In genomic region chr2:174566752-174567151, GRCm38 (mm10) we compare ENCODE assay signal across 30 mouse cellular contexts.
DNase-seq lines count a peak whose midpoint lies in the region; ATAC-seq and TF ChIP-seq lines count a peak whose summit lies in the region.
"Had no signal": no experiment of that assay in that cellular context is flagged by ENCODE, and none has a peak within 500 bp of the region (broad histone marks: within the 10 kb centered on the region; RNA-seq: fewer than 3 reads in every experiment).

No protein-coding gene starts in this region.

- no peaks in the 10 kb centered on the region for H3K36me3 ChIP-seq in testis, adult 2 months (ENCODE audit: control insufficient read depth, insufficient read depth, low read length)
- H3K36me3 ChIP-seq: forebrain, embryonic 15.5 days; heart, embryonic 12.5 days; intestine, embryonic 15.5 days; limb, embryonic 10.5 days; limb, embryonic 15.5 days; liver, embryonic 13.5 days; midbrain, embryonic 12.5 days; neural tube, embryonic 12.5 days; stomach, embryonic 15.5 days had no signal

- ATAC-seq in cerebellum, adult (ENCODE audit: insufficient number of reproducible peaks, low FRiP score, low TSS enrichment), result no peak
- ATAC-seq: forebrain, embryonic 15.5 days; hindbrain, embryonic 16.5 days; intestine, embryonic 15.5 days; lung, postnatal 0 days; Patski had no signal

- no peak for TF ChIP-seq CTCF in layer of hippocampus, adult 2 months (conservative IDR thresholded peaks at IDR 0.05)
- no peak for TF ChIP-seq CTCF in testis, adult 2 months (IDR thresholded peaks at IDR 0.05; ENCODE audit: control insufficient read depth, insufficient read depth, insufficient replicate concordance, low read depth, low read length)

- H3K27me3 ChIP-seq in testis, adult 2 months (ENCODE audit: control insufficient read depth, insufficient read depth, low read length), result no peaks in the 10 kb centered on the region
- H3K27me3 ChIP-seq: forebrain, embryonic 15.5 days; heart, embryonic 12.5 days; intestine, embryonic 15.5 days; limb, embryonic 15.5 days; liver, embryonic 13.5 days; midbrain, embryonic 12.5 days; neural tube, embryonic 12.5 days; Patski; stomach, embryonic 15.5 days had no signal

- H3K27ac ChIP-seq in layer of hippocampus, adult 2 months, result peak overlapping the region; percentile 62; the same call in 1 of the 2 replicates
- H3K27ac ChIP-seq in testis, adult 2 months (ENCODE audit: control insufficient read depth, insufficient read depth, low read depth, low read length), result no peak overlapping the region
- H3K27ac ChIP-seq: forebrain, embryonic 15.5 days; heart, adult 2 months; intestine, embryonic 15.5 days; limb, embryonic 10.5 days; liver, embryonic 13.5 days; midbrain, embryonic 12.5 days; neural tube, embryonic 12.5 days; stomach, embryonic 15.5 days had no signal

- H3K4me3 ChIP-seq in layer of hippocampus, adult 2 months, result no peak overlapping the region
- peak overlapping the region; percentile 75 for H3K4me3 ChIP-seq in testis, adult 2 months (ENCODE audit: control insufficient read depth, low read depth, low read length)
- H3K4me3 ChIP-seq: forebrain, embryonic 15.5 days; heart, adult 2 months; heart, embryonic 12.5 days; intestine, embryonic 15.5 days; limb, embryonic 10.5 days; limb, embryonic 15.5 days; liver, embryonic 13.5 days; midbrain, embryonic 12.5 days; myocyte; neural tube, embryonic 12.5 days; stomach, embryonic 15.5 days had no signal

- no peak for TF ChIP-seq POLR2A in testis, adult 2 months (IDR thresholded peaks at IDR 0.05; ENCODE audit: control insufficient read depth, low read depth, low read length)

- DNase-seq in cerebellum, postnatal 14 days, result peak; percentile 11 to 12
- peak in 1 of 2 experiments; percentile 21 for DNase-seq in layer of hippocampus, adult 2 months (ENCODE audit: low spot score in 2 of 2)
- DNase-seq in layer of hippocampus, postnatal 36 days, result no peak
- DNase-seq in testis, postnatal 14 days (ENCODE audit: low spot score), result no peak
- no peak for DNase-seq in right cerebral cortex, postnatal 14 days
- DNase-seq: cerebellum, adult 11-12 months; cerebellum, postnatal 25 days; heart, adult 2 months; heart, postnatal 4 days; layer of hippocampus, adult 9-11 months; liver, embryonic 13.5 days; lung, adult 18-20 months; lung, postnatal 4 days; right cerebral cortex, adult 18-20 months; thymus, adult 18-20 months; thymus, postnatal 25 days had no signal

- H3K4me1 ChIP-seq in testis, adult 2 months (ENCODE audit: control insufficient read depth, insufficient read depth, low read length), result peaks cover 3% of the 10 kb centered on the region; the same call in 1 of the 2 replicates
- H3K4me1 ChIP-seq: heart, embryonic 12.5 days; intestine, embryonic 15.5 days; liver, embryonic 13.5 days had no signal

Comparison
In these comparisons a context has a peak if more than half of its experiments do, and no peak if none do; other contexts are left out.
1. DNase-seq: peak in cerebellum, postnatal 14 days (2 of 2); none in layer of hippocampus, postnatal 36 days (0 of 2), testis, postnatal 14 days (single experiment) and right cerebral cortex, postnatal 14 days (single experiment).